Mouse (Mus musculus): Measurements from ENCODE around the gene Sulf2.

GRCm38 (mm10) chr2:166097443-166098291 is 57.8 kb downstream of the Sulf2 start:
- TF ChIP-seq CTCF (IDR thresholded peaks at IDR 0.05; ENCODE audit: borderline replicate concordance, insufficient read depth, low read length) (no peak), POLR2A (IDR thresholded peaks at IDR 0.05; ENCODE audit: low read depth, low read length) (no peak)
